Mouse (Mus musculus) leukemia stem cell, adult 10-12 weeks (primary cell): ENCODE results near the gene Ccdc92b. TPM values are rescaled to one million over a fixed set of nuclear protein-coding genes. Genes with fewer than 3 reads are reported as not detected.

Experiments
- polyA plus RNA-seq: library from polyadenylated mRNA; stranded (reverse); fragments of >175 nt; gene quantifications from 2 replicates; pipeline ENCODE4 v1.2.3, GENCODE M21; 2012; ENCODE audit warnings: low replicate concordance

Ccdc92b gene
- 1.0 and 2.7 TPM in 2 replicates for polyA plus RNA-seq

DNA sequence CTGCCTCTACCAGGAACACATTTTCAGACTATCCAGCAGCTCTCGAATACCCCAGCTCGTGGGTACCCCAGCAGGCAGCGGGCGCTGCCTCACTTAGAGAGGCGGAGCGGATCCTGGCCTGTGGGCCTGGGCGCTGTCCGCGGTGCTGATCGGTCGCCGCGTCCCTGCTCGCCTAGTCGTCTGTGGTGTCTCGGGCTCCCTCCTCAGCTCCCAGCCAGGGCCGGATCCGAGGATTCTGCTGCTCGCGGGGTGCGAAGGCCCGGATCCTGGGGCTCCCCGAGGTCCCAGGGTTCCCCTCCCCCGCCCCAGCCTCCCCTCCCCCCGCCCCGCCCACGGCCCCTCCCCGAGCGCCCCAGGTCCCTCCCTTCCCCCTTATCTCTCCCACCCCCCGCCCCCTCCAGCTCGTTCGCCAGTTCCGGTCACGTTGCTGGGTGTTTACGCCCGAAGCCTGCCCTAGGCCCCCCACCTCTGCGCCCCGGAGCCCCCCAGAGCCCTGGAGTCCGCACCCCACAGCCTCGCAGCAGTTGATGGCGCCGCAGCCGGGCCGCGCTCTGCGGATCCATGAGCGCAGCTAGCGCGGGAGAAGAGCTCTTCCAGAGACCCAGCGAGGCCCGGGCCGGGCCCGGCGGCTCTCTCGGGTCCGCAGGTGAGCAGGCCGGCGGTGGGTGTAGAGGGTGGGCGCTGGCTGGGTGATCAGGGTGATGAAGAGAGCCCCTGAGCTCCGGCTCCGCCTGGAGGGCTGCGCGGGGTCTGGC, at the start of gene Ccdc92b:
TSS of gene Ccdc92b (plus strand) at position 405 of the 755 bp plus-strand sequence.

GRCm38 (mm10) chr11:74610545-74611176, 8.7 kb upstream of the Ccdc92b start, which contains the start of gene Rap1gap2:
Gene Rap1gap2, minus strand, starts transcription at chr11:74610915.

GRCm38 (mm10) chr11:74649095-74649646, 29.8 kb downstream of the Ccdc92b start, which contains the start of gene Cluh:
Gene Cluh, plus strand, starts transcription at chr11:74649495.

Other genes starting within 250 kb of the Ccdc92b start
- gene Rap1gap2, start 8.7 kb upstream of the Ccdc92b start, polyA plus RNA-seq, result 7.6 and 11.8 TPM in 2 replicates
- gene Cluh, start 29.9 kb downstream of the Ccdc92b start, polyA plus RNA-seq, result 34.7 and 56.1 TPM in 2 replicates
- gene Pafah1b1, start 105.1 kb downstream of the Ccdc92b start, polyA plus RNA-seq, result 7.3 and 21.5 TPM in 2 replicates
- 5.4 and 14.9 TPM in 2 replicates for gene Mettl16, start 151.2 kb downstream of the Ccdc92b start, polyA plus RNA-seq
- gene Mnt, start 211.3 kb downstream of the Ccdc92b start, polyA plus RNA-seq, result 99.3 and 178 TPM in 2 replicates